Mouse (Mus musculus) spleen, adult 2 months (tissue): ENCODE data around the gene Arhgef12. TPM values are rescaled to one million over a fixed set of nuclear protein-coding genes. Genes with fewer than 3 reads are reported as not detected.

ENCODE experiments used
- DNase-seq, 2 experiments: peaks; one replicate each; pipeline versions ENCODE4 v3.0.0 to v3.0.0-alpha.2; 2012 to 2021; ENCODE audit warnings: low spot score in 2 of 2, low read depth in 1 of 2
- H3K27ac ChIP-seq: fragments of 200-500 bp; 2 replicates; pipeline ENCODE4 v1.5.1; 2012; ENCODE audit warnings: low read length, inconsistent platforms; ENCODE audit not compliant: insufficient read depth
- H3K27me3 ChIP-seq: fragments of 200-500 bp; 2 replicates; pipeline ENCODE4 v1.6.1; 2012; ENCODE audit warnings: mild to moderate bottlenecking, moderate library complexity, low read length, inconsistent platforms; ENCODE audit not compliant: control insufficient read depth, insufficient read depth
- H3K36me3 ChIP-seq: fragments of 200-500 bp; 2 replicates; pipeline ENCODE4 v1.6.1; 2012; ENCODE audit warnings: mild to moderate bottlenecking, low read length, inconsistent platforms; ENCODE audit not compliant: control insufficient read depth, insufficient read depth
- H3K4me1 ChIP-seq: fragments of 200-500 bp; 2 replicates; pipeline ENCODE4 v1.6.1; 2011; ENCODE audit warnings: inconsistent platforms; ENCODE audit not compliant: control insufficient read depth, insufficient read depth, insufficient read length
- H3K4me3 ChIP-seq: fragments of 200-500 bp; 2 replicates; pipeline ENCODE4 v1.5.1; 2011; ENCODE audit warnings: mild to moderate bottlenecking, inconsistent platforms; ENCODE audit not compliant: insufficient read depth, insufficient read length; ENCODE audit errors: extremely low read depth
- CTCF ChIP-seq: fragments of 200-500 bp; IDR thresholded peaks from 2 replicates; pipeline ENCODE4 v1.5.1; 2011; ENCODE audit warnings: mild to moderate bottlenecking, inconsistent platforms; ENCODE audit not compliant: insufficient read depth, insufficient read length, insufficient replicate concordance; ENCODE audit errors: extremely low read depth
- POLR2A ChIP-seq: fragments of 200-500 bp; IDR thresholded peaks from 2 replicates; pipeline ENCODE4 v1.6.1; 2011; ENCODE audit warnings: low read depth, low read length, inconsistent platforms
- WGBS: fragments of 180-500 bp; shearing (Covaris S2); methylation state at CpG from one replicate; pipeline ENCODE4 v1.1.7; 2018; 5-methylcytosine and 5-hydroxymethylcytosine counted together
- polyA plus RNA-seq: library from polyadenylated mRNA; depleted of rRNA; stranded (reverse); fragments of >200 nt; gene quantifications from 2 replicates; pipeline ENCODE4 v1.2.3, GENCODE M21; 2012

Gene Arhgef12
- polyA plus RNA-seq, 1 experiment = 9.0 TPM

DNA sequence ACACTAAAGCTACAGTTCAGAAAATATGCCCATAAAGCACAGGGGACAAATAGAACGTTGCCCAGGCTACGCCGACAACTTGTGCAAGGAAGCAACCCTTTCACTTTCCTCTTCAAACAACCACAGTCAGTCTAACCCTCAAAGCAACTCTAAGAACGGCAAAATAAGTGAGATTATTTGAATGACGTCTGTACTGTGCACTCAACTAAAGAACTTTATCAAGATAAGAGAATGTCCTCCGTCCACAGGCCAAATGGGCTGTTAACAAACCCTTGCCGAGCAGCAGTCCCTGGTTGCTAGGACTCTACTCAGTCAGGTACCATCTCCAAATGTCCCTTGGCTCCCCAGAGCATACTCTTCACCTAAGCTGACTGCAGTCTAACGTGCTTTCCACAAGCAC lies 68.6 kb downstream of the Arhgef12 start:
- H3K27ac ChIP-seq = no peak overlapping the region
- WGBS = 81% methylated on average over 8 of the region's 8 CpGs
- H3K36me3 ChIP-seq = no peaks in the 10 kb centered on the region
- no peak for TF ChIP-seq POLR2A
- no peak for TF ChIP-seq CTCF
- no peaks in the 10 kb centered on the region for H3K4me1 ChIP-seq
- no peaks in the 10 kb centered on the region for H3K27me3 ChIP-seq
- no peak for DNase-seq
- H3K4me3 ChIP-seq = no peak overlapping the region

DNA sequence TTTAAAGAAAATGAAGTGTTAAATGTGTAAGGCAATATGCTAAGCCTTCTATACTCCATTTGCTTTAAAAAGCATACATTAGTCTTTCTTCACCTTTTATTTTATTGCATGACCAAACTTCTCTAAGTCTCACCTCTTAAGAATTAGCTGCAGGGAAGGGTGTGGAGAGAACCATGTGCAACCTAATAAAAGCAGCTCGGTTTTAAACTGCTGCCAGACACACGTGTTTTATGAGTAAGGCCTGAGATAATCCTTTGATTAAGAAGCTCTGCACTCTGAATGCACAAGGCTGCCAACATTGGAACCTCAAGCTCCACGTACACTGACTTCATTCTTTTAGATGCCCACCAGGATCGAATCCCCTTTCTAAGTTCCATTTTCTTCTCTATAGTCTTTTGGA lies 71.8 kb downstream of the Arhgef12 start:
- Histone ChIP-seq H3K36me3 (no peaks in the 10 kb centered on the region), H3K4me1 (no peaks in the 10 kb centered on the region), H3K27ac (no peak overlapping the region), H3K4me3 (no peak overlapping the region), H3K27me3 (no peaks in the 10 kb centered on the region)
- WGBS = 83% methylated on average over 4 of the region's 4 CpGs
- DNase-seq = no peak
- TF ChIP-seq CTCF (no peak), POLR2A (no peak)

DNA sequence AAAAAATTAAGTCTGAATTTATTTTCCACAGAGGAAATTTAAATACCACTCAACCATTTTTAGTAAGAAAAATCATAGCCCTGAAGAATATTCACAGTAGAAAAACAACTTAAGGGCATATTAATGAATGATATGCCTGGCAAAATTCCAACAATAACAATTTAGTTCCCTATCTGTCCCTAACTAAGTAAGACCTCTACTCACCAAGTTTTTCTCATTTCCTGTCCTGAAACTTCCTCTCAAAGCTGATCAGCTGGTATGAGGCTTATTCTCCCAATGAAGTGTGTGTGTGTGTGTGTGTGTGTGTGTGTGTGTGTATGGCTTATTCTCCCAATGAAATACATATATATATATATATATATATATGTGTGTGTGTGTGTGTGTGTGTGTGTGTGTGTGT lies 72.8 kb downstream of the Arhgef12 start:
- Histone ChIP-seq H3K4me1 (no peaks in the 10 kb centered on the region), H3K27ac (no peak overlapping the region), H3K27me3 (no peaks in the 10 kb centered on the region), H3K4me3 (no peak overlapping the region), H3K36me3 (no peaks in the 10 kb centered on the region)
- no peak for TF ChIP-seq POLR2A
- no peak for TF ChIP-seq CTCF
- DNase-seq = no peak

DNA sequence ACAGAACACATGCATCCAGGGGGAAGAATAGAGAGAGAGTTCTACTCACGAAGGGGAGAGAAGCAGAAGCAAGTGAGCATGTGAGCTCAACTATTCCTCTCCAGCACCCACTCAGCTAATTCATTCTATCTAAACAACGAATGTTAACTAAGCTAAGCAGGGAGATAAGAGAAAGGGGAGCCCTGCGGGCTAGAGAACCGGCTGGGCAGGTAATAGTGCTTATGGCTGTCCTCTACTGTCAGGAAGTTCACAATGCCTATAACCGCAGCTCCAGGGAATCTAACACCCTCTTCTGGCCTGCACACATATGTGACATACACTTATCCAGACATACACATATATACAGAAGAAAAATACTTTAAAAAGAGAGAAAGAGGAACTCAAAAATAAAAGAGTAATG lies 79.3 kb downstream of the Arhgef12 start:
- 83% methylated on average over 5 of the region's 5 CpGs for whole genome bisulfite sequencing
- Histone ChIP-seq H3K27me3 (no peaks in the 10 kb centered on the region), H3K4me1 (no peaks in the 10 kb centered on the region), H3K36me3 (no peaks in the 10 kb centered on the region), H3K4me3 (no peak overlapping the region), H3K27ac (no peak overlapping the region)
- DNase-seq = no peak
- TF ChIP-seq POLR2A (no peak), CTCF (no peak)

DNA sequence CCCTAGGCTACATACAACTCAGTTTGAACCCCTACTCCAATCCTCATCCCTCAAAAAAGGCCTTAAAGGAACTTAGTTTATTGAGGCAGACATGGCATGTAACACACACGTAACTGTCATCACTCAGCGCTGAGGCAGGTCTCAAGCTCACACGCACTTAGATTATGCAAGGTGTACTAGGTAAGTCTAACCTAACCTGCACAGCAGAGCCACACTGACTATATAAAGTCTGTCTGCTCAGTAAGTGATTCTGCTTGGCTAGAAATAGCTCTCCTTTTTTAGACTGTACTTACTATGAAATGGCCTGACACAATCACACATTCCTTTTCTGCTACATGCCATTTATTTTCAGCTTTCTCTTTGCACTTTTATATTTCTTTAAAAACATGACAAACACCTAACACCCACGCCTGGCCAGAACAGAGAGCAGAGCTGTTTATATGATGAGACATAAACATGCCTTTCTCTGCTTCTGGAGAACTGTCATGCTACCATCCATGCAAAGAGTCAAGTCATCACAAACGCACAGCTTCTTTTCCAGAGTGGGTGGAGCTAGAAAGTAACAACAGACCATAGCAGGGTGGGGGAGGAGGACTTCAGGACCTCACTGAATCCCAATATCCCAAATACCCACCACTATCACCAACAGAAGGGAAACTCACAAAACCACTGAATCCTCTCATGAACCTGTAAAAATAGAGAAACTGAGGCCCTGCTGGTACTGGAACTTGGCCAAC lies 85.4 kb downstream of the Arhgef12 start:
- TF ChIP-seq POLR2A (no peak), CTCF (no peak)
- no peak overlapping the region for H3K4me3 ChIP-seq
- H3K36me3 ChIP-seq = no peaks in the 10 kb centered on the region
- no peaks in the 10 kb centered on the region for H3K4me1 ChIP-seq
- no peaks in the 10 kb centered on the region for H3K27me3 ChIP-seq
- DNase-seq = no peak
- WGBS = 87% methylated on average over 5 of the region's 5 CpGs
- no peak overlapping the region for H3K27ac ChIP-seq

DNA sequence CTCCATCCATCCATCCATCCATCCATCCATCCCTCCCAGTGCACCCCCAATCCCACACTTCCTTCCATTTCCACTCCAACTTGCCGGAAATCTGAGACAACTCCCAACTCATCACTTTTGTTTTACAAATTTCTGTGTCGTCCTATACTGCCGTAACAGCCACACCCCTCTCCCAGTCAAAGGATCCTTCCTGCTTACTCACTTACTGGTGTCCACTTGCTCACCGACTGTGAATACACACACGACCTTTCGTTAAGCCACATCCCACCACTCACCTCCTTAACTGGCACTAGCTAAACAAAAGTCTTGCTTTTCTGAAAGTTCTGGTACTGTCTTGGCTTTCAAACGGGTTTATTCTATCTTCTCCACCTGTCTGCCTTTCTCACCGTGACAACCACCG lies 87.4 kb downstream of the Arhgef12 start:
- DNase-seq = no peak
- Histone ChIP-seq H3K4me1 (no peaks in the 10 kb centered on the region), H3K27ac (no peak overlapping the region), H3K36me3 (no peaks in the 10 kb centered on the region), H3K27me3 (no peaks in the 10 kb centered on the region), H3K4me3 (no peak overlapping the region)
- TF ChIP-seq POLR2A (no peak), CTCF (no peak)
- 95% methylated on average over 9 of the region's 9 CpGs for WGBS

DNA sequence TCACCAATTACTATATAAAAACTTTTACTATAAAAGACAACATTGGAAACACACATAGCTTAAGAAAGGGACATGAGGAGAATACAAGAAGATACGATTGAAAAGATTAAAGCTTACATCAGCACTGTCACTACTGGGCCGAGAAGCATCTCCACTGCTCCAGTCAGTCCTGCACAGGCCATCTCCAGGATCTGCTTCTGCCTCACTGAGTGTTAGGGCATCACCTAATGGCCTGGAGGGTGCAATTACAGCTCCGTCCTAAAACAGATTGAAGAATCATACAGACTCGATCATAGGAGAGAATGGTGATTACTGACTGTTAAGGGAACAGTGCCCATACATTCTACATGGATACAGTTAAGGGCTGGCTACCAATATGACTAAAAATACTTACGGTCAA lies 91.3 kb downstream of the Arhgef12 start:
- no peak for TF ChIP-seq POLR2A
- TF ChIP-seq CTCF = no peak
- Histone ChIP-seq H3K36me3 (no peaks in the 10 kb centered on the region), H3K27me3 (no peaks in the 10 kb centered on the region), H3K4me3 (no peak overlapping the region), H3K27ac (no peak overlapping the region), H3K4me1 (no peaks in the 10 kb centered on the region)
- DNase-seq = no peak
- 88% methylated on average over 5 of the region's 5 CpGs for WGBS
